Mouse (Mus musculus): ENCODE measurements around the gene Col13a1. TPM values are rescaled to one million over a fixed set of nuclear protein-coding genes. Genes with fewer than 3 reads are reported as not detected.
A peak's percentile ranks its signal among the peaks of the same experiment; 100 is the strongest.

Col13a1 gene
- polyA plus RNA-seq, 1 experiment from 2014 or later: 3.6 TPM

DNA sequence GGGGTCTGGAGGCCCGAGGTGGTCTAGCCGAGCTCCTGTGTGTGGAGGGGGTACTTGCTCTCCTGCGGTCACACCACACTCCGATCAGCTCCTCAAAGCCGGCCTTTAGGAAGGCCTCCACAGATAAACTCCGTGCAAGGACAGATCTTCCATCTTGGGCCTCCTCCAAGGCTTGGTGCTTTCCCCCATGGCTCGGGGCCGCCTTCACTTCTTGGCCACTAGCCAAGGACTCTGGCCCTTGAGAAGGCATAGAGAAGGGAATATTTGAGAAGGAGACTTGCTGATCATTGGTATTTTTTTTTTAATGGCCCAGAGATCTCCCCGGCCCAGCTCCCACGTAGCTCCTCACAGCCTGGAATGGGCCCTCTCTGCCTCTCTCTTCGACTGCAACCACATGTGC is 146.2 kb downstream of the Col13a1 start:
- 96% methylated on average over 11 of the region's 11 CpGs for WGBS

GRCm38 (mm10) chr10:61831741-61832140 is 147.2 kb downstream of the Col13a1 start:
- 90% methylated on average over 6 of the region's 6 CpGs for WGBS
- H3K36me3 ChIP-seq: no peaks in the 10 kb centered on the region
- peaks cover 33% of the 10 kb centered on the region for H3K4me1 ChIP-seq
- no peak overlapping the region for H3K27ac ChIP-seq (replicated peaks)
- no peaks in the 10 kb centered on the region for H3K9me3 ChIP-seq (replicated peaks)
- H3K4me3 ChIP-seq: no peak overlapping the region
- DNase-seq (ENCODE audit: low spot score): no peak
- H3K27me3 ChIP-seq (ENCODE audit: low read depth, poor library complexity, severe bottlenecking): peaks cover 7% of the 10 kb centered on the region; the same call in 1 of the 2 replicates

More for the DNA sequence above, 146.2 kb downstream of the Col13a1 start:
- H3K27ac ChIP-seq (replicated peaks): no peak overlapping the region
- no peak overlapping the region for H3K4me3 ChIP-seq
- DNase-seq (ENCODE audit: low spot score): no peak
- H3K9me3 ChIP-seq (replicated peaks): no peaks in the 10 kb centered on the region
- no peaks in the 10 kb centered on the region for H3K36me3 ChIP-seq
- H3K27me3 ChIP-seq (ENCODE audit: low read depth, poor library complexity, severe bottlenecking): peaks cover 6% of the 10 kb centered on the region; the same call in 1 of the 2 replicates
- H3K4me1 ChIP-seq: peaks cover 23% of the 10 kb centered on the region

GRCm38 (mm10) chr10:61831251-61831650 is 147.7 kb downstream of the Col13a1 start:
- Histone ChIP-seq H3K4me3 (no peak overlapping the region), H3K27ac (replicated peaks) (no peak overlapping the region), H3K9me3 (replicated peaks) (no peaks in the 10 kb centered on the region), H3K27me3 (ENCODE audit: low read depth, poor library complexity, severe bottlenecking) (peaks cover 7% of the 10 kb centered on the region; the same call in 1 of the 2 replicates), H3K36me3 (no peaks in the 10 kb centered on the region), H3K4me1 (peaks cover 38% of the 10 kb centered on the region)
- no peak for DNase-seq (ENCODE audit: low spot score)
- WGBS: 77% methylated on average over 12 of the region's 12 CpGs

- Histone ChIP-seq H3K4me3 (no peak overlapping the region), H3K27ac (replicated peaks) (no peak overlapping the region), H3K27me3 (ENCODE audit: low read depth, poor library complexity, severe bottlenecking) (peaks cover 7% of the 10 kb centered on the region; the same call in 1 of the 2 replicates), H3K4me1 (peaks cover 38% of the 10 kb centered on the region), H3K9me3 (replicated peaks) (no peaks in the 10 kb centered on the region), H3K36me3 (no peaks in the 10 kb centered on the region)
- 47% methylated on average over 9 of the region's 9 CpGs for WGBS
- no peak for DNase-seq (ENCODE audit: low spot score)
Observed at GRCm38 (mm10) chr10:61830817-61831216, 148.1 kb downstream of the Col13a1 start.

GRCm38 (mm10) chr10:61829046-61829445 is 149.9 kb downstream of the Col13a1 start:
- H3K27ac ChIP-seq (replicated peaks): no peak overlapping the region
- peaks cover 38% of the 10 kb centered on the region for H3K4me1 ChIP-seq
- DNase-seq (ENCODE audit: low spot score): no peak
- H3K9me3 ChIP-seq (replicated peaks): no peaks in the 10 kb centered on the region
- no peak overlapping the region for H3K4me3 ChIP-seq
- H3K36me3 ChIP-seq: no peaks in the 10 kb centered on the region
- WGBS: 54% methylated on average over 4 of the region's 4 CpGs
- H3K27me3 ChIP-seq (ENCODE audit: low read depth, poor library complexity, severe bottlenecking): peaks cover 7% of the 10 kb centered on the region; the same call in 1 of the 2 replicates

DNA sequence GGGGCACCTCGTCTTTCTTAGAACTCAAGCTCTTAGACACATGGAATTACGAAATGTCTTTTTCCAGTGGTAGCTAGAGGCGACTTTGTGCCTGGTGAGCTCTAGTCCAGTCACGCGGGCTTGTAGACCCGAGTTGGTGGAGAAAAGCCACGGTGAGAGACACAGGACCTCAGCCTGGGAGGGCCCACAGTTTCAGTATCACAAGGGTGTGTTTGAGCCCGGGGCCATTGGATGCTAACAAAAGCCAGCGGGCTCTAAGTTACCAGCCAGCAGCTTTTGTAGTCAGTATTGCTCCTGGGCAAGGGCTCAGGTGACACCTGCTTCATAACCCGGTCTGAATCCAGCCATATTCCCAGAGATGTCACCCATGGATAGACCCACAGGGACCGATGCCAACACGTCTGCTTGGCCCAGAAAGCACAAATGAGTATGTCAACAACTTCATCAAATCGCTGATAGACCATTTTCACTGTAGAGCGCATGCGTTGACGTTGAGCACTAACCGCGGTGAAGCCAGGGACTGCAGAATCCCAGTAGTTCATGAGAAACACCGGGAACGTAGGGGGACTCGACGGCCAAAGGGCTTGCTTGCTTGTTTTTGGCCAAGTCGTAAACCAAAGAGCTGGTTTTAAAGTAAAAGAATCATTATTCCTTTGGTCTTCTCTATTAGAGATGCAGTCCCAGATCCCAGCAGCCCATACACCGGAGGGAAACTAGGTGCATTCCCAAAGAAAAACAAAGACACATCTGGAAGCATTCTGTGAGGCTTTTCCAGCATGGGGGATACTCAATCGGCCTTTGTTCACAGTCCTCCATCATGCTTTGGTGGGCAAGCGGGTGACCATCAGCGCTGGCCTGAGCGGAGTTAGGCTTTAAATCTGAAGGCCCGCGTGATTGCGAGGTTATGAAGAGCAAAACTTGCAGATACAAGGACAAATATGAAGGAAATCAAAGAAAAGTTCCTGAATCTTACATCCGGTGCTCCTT is 150.7 kb downstream of the Col13a1 start:
- 87% methylated on average over 32 of the region's 32 CpGs for WGBS
- Histone ChIP-seq H3K36me3 (no peaks in the 10 kb centered on the region), H3K9me3 (replicated peaks) (no peaks in the 10 kb centered on the region), H3K27ac (replicated peaks) (no peak overlapping the region), H3K4me3 (no peak overlapping the region), H3K4me1 (peaks cover 38% of the 10 kb centered on the region), H3K27me3 (ENCODE audit: low read depth, poor library complexity, severe bottlenecking) (peaks cover 7% of the 10 kb centered on the region; the same call in 1 of the 2 replicates)
- no peak for DNase-seq (ENCODE audit: low spot score)

GRCm38 (mm10) chr10:61826753-61827435 is 152.0 kb downstream of the Col13a1 start:
- 20% methylated on average over 16 of the region's 16 CpGs for WGBS
- Histone ChIP-seq H3K27ac (replicated peaks) (peak overlapping the region; percentile 50), H3K36me3 (no peaks in the 10 kb centered on the region), H3K4me3 (peak overlapping the region; percentile 16; the same call in 1 of the 2 replicates), H3K9me3 (replicated peaks) (no peaks in the 10 kb centered on the region), H3K27me3 (ENCODE audit: low read depth, poor library complexity, severe bottlenecking) (peaks cover 7% of the 10 kb centered on the region; the same call in 1 of the 2 replicates), H3K4me1 (peaks cover 38% of the 10 kb centered on the region)
- peak; percentile 64 for DNase-seq (ENCODE audit: low spot score)

GRCm38 (mm10) chr10:61825979-61826752 is 152.7 kb downstream of the Col13a1 start:
- DNase-seq (ENCODE audit: low spot score): no peak
- peak overlapping the region; percentile 17; the same call in 1 of the 2 replicates for H3K27ac ChIP-seq (replicated peaks)
- H3K4me3 ChIP-seq: no peak overlapping the region
- WGBS: 69% methylated on average over 13 of the region's 13 CpGs
- peaks cover 7% of the 10 kb centered on the region; the same call in 1 of the 2 replicates for H3K27me3 ChIP-seq (ENCODE audit: low read depth, poor library complexity, severe bottlenecking)
- H3K4me1 ChIP-seq: peaks cover 32% of the 10 kb centered on the region
- H3K9me3 ChIP-seq (replicated peaks): no peaks in the 10 kb centered on the region
- no peaks in the 10 kb centered on the region for H3K36me3 ChIP-seq

DNA sequence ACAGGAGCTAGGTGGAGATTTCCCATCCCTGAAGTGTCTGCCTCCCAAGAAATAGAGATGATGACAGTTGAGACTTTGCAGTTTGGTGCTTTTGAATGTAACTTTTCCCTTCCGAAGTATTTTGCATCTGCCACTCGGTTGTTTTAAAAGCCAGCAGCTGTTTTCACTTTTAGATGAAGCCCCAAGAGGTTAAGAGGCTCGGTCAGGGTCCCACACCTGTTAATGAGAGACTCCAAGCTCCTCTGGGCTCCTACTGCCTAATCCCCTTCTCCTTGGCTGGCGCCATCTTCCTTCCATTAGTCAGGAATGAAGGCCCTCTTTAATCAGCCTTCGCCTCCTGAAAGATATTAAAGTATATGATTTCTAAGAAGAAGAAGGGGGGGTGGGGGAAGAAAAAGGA is 153.4 kb downstream of the Col13a1 start:
- Histone ChIP-seq H3K27ac (replicated peaks) (no peak overlapping the region), H3K4me1 (peaks cover 26% of the 10 kb centered on the region), H3K27me3 (ENCODE audit: low read depth, poor library complexity, severe bottlenecking) (peaks cover 7% of the 10 kb centered on the region; the same call in 1 of the 2 replicates), H3K9me3 (replicated peaks) (no peaks in the 10 kb centered on the region), H3K4me3 (no peak overlapping the region), H3K36me3 (no peaks in the 10 kb centered on the region)
- DNase-seq (ENCODE audit: low spot score): no peak
- WGBS: 51% methylated on average over 5 of the region's 5 CpGs

DNA sequence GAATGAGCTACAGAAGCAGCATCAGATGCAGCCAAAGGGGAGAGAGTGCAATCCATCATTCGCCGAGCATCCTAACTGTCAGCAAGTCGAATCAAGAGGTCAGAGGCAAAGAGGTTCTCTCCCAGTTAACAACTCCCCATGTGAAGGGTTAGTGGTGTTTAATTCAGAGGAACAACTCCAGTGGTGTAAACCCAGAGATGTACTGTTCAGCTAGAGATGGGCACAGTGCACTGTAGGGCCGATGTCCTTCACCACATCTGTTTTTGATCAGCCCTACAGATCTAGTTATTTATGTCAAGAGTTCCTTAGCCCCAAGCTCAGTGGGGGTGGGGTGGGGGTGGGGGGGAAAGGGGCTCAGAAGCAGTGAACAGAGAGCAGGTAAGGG is 155.2 kb downstream of the Col13a1 start:
- Histone ChIP-seq H3K27ac (replicated peaks) (no peak overlapping the region), H3K27me3 (ENCODE audit: low read depth, poor library complexity, severe bottlenecking) (peaks cover 7% of the 10 kb centered on the region; the same call in 1 of the 2 replicates), H3K4me1 (peaks cover 18% of the 10 kb centered on the region), H3K9me3 (replicated peaks) (no peaks in the 10 kb centered on the region), H3K4me3 (no peak overlapping the region), H3K36me3 (no peaks in the 10 kb centered on the region)
- 76% methylated on average over 4 of the region's 4 CpGs for WGBS
- no peak for DNase-seq (ENCODE audit: low spot score)

GRCm38 (mm10) chr10:61822968-61823730 is 155.8 kb downstream of the Col13a1 start:
- WGBS: 71% methylated on average over 7 of the region's 7 CpGs
- no peak for DNase-seq (ENCODE audit: low spot score)
- Histone ChIP-seq H3K4me1 (peaks cover 18% of the 10 kb centered on the region), H3K27ac (replicated peaks) (no peak overlapping the region; the same call in 1 of the 2 replicates), H3K27me3 (ENCODE audit: low read depth, poor library complexity, severe bottlenecking) (peaks cover 5% of the 10 kb centered on the region; the same call in 1 of the 2 replicates), H3K36me3 (no peaks in the 10 kb centered on the region), H3K4me3 (no peak overlapping the region), H3K9me3 (replicated peaks) (no peaks in the 10 kb centered on the region)
